Comparison of ENCODE assay signal across 12 mouse cellular contexts in the genomic region with DNA sequence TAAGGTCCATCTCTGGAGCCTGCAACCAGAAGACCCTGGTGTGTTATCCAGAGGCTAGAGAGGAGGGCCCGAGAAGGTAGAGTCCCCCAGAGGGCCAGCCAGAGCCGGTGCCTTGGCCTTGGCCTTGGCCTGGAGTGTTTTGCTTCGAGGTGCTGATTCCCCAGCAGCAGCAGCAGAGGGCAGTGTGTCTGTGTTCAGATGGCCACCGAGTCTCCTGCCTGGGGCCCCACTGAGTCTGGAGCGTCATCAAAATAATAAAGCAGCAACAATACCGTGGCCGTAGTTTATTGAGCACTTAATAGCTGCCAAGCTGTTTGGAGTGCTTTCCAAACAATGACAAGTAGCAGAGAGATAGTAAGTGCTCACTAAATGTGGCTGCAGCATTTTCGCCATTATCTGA. TPM values are rescaled to one million over a fixed set of nuclear protein-coding genes. Genes with fewer than 3 reads are reported as not detected.
A peak's percentile ranks its signal among the peaks of the same experiment; 100 is the strongest.
DNase-seq lines count a peak whose midpoint lies in the region; ATAC-seq and TF ChIP-seq lines count a peak whose summit lies in the region.
"Had no signal": no experiment of that assay in that cellular context is flagged by ENCODE, and none has a peak within 500 bp of the region (broad histone marks: within the 10 kb centered on the region; RNA-seq: fewer than 3 reads in every experiment).

No protein-coding gene starts in this region.

- intact Hi-C loops in heart, adult 2 months (cut with DNase I) = no loop called here

- TF ChIP-seq EP300 in heart, adult 2 months (IDR thresholded peaks at IDR 0.05; ENCODE audit: insufficient read depth, low read depth, low read length) = no peak

- DNase-seq in heart, adult 2 months = no peak
- no peak for DNase-seq in heart, postnatal 4 days
- no peak for DNase-seq in midbrain, embryonic 10.5 days (ENCODE audit: low spot score)
- no peak for DNase-seq in forebrain, embryonic 14.5 days (ENCODE audit: low spot score)
- DNase-seq in thymus, adult 2 months = no peak
- DNase-seq in right cerebral cortex, adult 18-20 months = no peak
- no peak for DNase-seq in thymus, postnatal 4 days
- DNase-seq: cerebellum, adult 9-11 months; kidney, adult 9 months; lung, adult 18-20 months; right cerebral cortex, postnatal 4 days had no signal

- peak; percentile 30 for TF ChIP-seq CTCF in heart, adult 2 months (IDR thresholded peaks at IDR 0.05)
- TF ChIP-seq CTCF in thymus, adult 2 months (IDR thresholded peaks at IDR 0.05; ENCODE audit: borderline replicate concordance, control insufficient read depth, extremely low read depth, insufficient read depth, low read length, poor library complexity) = no peak

- TF ChIP-seq POLR2A in heart, adult 2 months (IDR thresholded peaks at IDR 0.05; ENCODE audit: insufficient read depth, low read depth, low read length) = no peak
- TF ChIP-seq POLR2A in thymus, adult 2 months (IDR thresholded peaks at IDR 0.05; ENCODE audit: control insufficient read depth, extremely low read depth, insufficient read depth, low read length, poor library complexity) = no peak

- no peak overlapping the region for H3K27ac ChIP-seq in heart, adult 2 months
- H3K27ac ChIP-seq in midbrain, embryonic 16.5 days (ENCODE audit: low read length) = no peak overlapping the region
- H3K27ac ChIP-seq in midbrain, embryonic 10.5 days (replicated peaks) = no peak overlapping the region
- 0 out of 2 replicates have a peak overlapping the region, but pooled peaks have one; percentile 33 for H3K27ac ChIP-seq in forebrain, embryonic 14.5 days (ENCODE audit: low read depth, low read length)
- no peak overlapping the region for H3K27ac ChIP-seq in thymus, adult 2 months (ENCODE audit: control insufficient read depth, insufficient read depth, low read length)

- peak overlapping the region; percentile 78; the same call in 1 of the 2 replicates for H3K4me2 ChIP-seq in midbrain, embryonic 16.5 days (ENCODE audit: low read length)
- H3K4me2 ChIP-seq in forebrain, embryonic 14.5 days (ENCODE audit: low read length) = peak overlapping the region; percentile 61

- no peaks in the 10 kb centered on the region for H3K79me2 ChIP-seq in heart, adult 2 months (replicated peaks; ENCODE audit: control insufficient read depth, insufficient read depth, low read length)

- H3K9ac ChIP-seq in heart, adult 2 months (ENCODE audit: low read depth, low read length) = no peak overlapping the region
- H3K9ac ChIP-seq in midbrain, embryonic 16.5 days (ENCODE audit: low read depth, low read length) = no peak overlapping the region
- H3K9ac ChIP-seq in forebrain, embryonic 14.5 days (ENCODE audit: low read length) = no peak overlapping the region

- no peaks in the 10 kb centered on the region; the same call in 1 of the 2 replicates for H3K4me1 ChIP-seq in heart, adult 2 months (ENCODE audit: control insufficient read depth, insufficient read depth, low read length)
- peaks cover 50% of the 10 kb centered on the region for H3K4me1 ChIP-seq in midbrain, embryonic 16.5 days (ENCODE audit: control insufficient read depth, insufficient read depth, low read length)
- H3K4me1 ChIP-seq in midbrain, embryonic 10.5 days = peaks cover 73% of the 10 kb centered on the region
- H3K4me1 ChIP-seq in forebrain, embryonic 14.5 days (ENCODE audit: control insufficient read depth, insufficient read depth, low read length) = peaks cover 27% of the 10 kb centered on the region; the same call in 1 of the 2 replicates
- H3K4me1 ChIP-seq in thymus, adult 2 months (replicated peaks; ENCODE audit: control insufficient read depth, insufficient read depth, low read length) = no peaks in the 10 kb centered on the region

- H3K9me3 ChIP-seq in midbrain, embryonic 16.5 days (replicated peaks; ENCODE audit: control insufficient read depth, low read length, poor library complexity, severe bottlenecking) = no peaks in the 10 kb centered on the region
- no peaks in the 10 kb centered on the region for H3K9me3 ChIP-seq in midbrain, embryonic 10.5 days (replicated peaks)
- H3K9me3 ChIP-seq in forebrain, embryonic 14.5 days (replicated peaks; ENCODE audit: control insufficient read depth, low read length) = no peaks in the 10 kb centered on the region

- H3K27me3 ChIP-seq in heart, adult 2 months (ENCODE audit: control insufficient read depth, insufficient read depth, low read length) = peaks cover 6% of the 10 kb centered on the region
- peaks cover 6% of the 10 kb centered on the region for H3K27me3 ChIP-seq in midbrain, embryonic 16.5 days (ENCODE audit: control insufficient read depth, insufficient read depth, low read depth, low read length)
- H3K27me3 ChIP-seq in midbrain, embryonic 10.5 days (ENCODE audit: low read depth, poor library complexity, severe bottlenecking) = peaks cover 96% of the 10 kb centered on the region
- H3K27me3 ChIP-seq in forebrain, embryonic 14.5 days (replicated peaks; ENCODE audit: control insufficient read depth, insufficient read depth, low read length) = peaks cover 66% of the 10 kb centered on the region
- H3K27me3 ChIP-seq in thymus, adult 2 months (ENCODE audit: control insufficient read depth, insufficient read depth, low read length) = no peaks in the 10 kb centered on the region

- ATAC-seq in midbrain, embryonic 16.5 days = no peak
- ATAC-seq in forebrain, embryonic 14.5 days = no peak

- WGBS in heart, adult 2 months = 43% methylated on average over 8 of the region's 8 CpGs
- WGBS in midbrain, embryonic 16.5 days = 25% methylated on average over 8 of the region's 8 CpGs
- 33% methylated on average over 8 of the region's 8 CpGs for whole genome bisulfite sequencing in midbrain, embryonic 10.5 days
- 23% methylated on average over 8 of the region's 8 CpGs for WGBS in forebrain, embryonic 14.5 days
- WGBS in thymus, adult 2 months = 35% methylated on average over 8 of the region's 8 CpGs

- no peaks in the 10 kb centered on the region for H3K36me3 ChIP-seq in heart, adult 2 months (ENCODE audit: control insufficient read depth, insufficient read depth, low read length)
- no peaks in the 10 kb centered on the region for H3K36me3 ChIP-seq in midbrain, embryonic 16.5 days (ENCODE audit: control insufficient read depth, insufficient read depth, low read length)
- no peaks in the 10 kb centered on the region for H3K36me3 ChIP-seq in midbrain, embryonic 10.5 days
- H3K36me3 ChIP-seq in forebrain, embryonic 14.5 days (ENCODE audit: control insufficient read depth, insufficient read depth, low read length) = no peaks in the 10 kb centered on the region
- no peaks in the 10 kb centered on the region for H3K36me3 ChIP-seq in thymus, adult 2 months (ENCODE audit: control insufficient read depth, insufficient read depth, low read length)

- no peak overlapping the region for H3K4me3 ChIP-seq in heart, adult 2 months
- no peak overlapping the region for H3K4me3 ChIP-seq in midbrain, embryonic 16.5 days (ENCODE audit: low read depth, low read length)
- no peak overlapping the region for H3K4me3 ChIP-seq in midbrain, embryonic 10.5 days
- no peak overlapping the region for H3K4me3 ChIP-seq in forebrain, embryonic 14.5 days (ENCODE audit: low read depth, low read length)
- H3K4me3 ChIP-seq in thymus, adult 2 months (ENCODE audit: control insufficient read depth, insufficient read depth, low read length) = no peak overlapping the region

RNA-seq across cellular contexts. Expression of a gene that starts 5.0 kb away (rescaled TPM):
- under 1 TPM; 0.14 to 0.21 TPM for total RNA-seq in heart, adult 2 months (2021)
- polyA plus RNA-seq in heart, adult 2 months (2012; rRNA removed) = 0.23 and 0.25 TPM in 2 replicates
- under 1 TPM; 0.31 to 0.36 TPM for total RNA-seq in heart, postnatal 4 days (2021)
- 4.4 and 5.9 TPM in 2 replicates for polyA plus RNA-seq in midbrain, embryonic 16.5 days (2015; fragmentation: Nextera tagmentation; extraction: Ambion mirVana)
- polyA plus RNA-seq in midbrain, embryonic 10.5 days (2016; fragmentation: Nextera tagmentation; extraction: Ambion mirVana) = 0.31 and 0.34 TPM in 2 replicates
- 4.3 and 5.7 TPM in 2 replicates for polyA plus RNA-seq in forebrain, embryonic 14.5 days (2014; fragmentation: Nextera tagmentation; extraction: Ambion mirVana)
- polyA plus RNA-seq in thymus, adult 2 months (2012; rRNA removed) = 0.13 and 0.18 TPM in 2 replicates
